Mouse (Mus musculus): ENCODE results near the gene Fnbp1.

Fnbp1 gene

DNA sequence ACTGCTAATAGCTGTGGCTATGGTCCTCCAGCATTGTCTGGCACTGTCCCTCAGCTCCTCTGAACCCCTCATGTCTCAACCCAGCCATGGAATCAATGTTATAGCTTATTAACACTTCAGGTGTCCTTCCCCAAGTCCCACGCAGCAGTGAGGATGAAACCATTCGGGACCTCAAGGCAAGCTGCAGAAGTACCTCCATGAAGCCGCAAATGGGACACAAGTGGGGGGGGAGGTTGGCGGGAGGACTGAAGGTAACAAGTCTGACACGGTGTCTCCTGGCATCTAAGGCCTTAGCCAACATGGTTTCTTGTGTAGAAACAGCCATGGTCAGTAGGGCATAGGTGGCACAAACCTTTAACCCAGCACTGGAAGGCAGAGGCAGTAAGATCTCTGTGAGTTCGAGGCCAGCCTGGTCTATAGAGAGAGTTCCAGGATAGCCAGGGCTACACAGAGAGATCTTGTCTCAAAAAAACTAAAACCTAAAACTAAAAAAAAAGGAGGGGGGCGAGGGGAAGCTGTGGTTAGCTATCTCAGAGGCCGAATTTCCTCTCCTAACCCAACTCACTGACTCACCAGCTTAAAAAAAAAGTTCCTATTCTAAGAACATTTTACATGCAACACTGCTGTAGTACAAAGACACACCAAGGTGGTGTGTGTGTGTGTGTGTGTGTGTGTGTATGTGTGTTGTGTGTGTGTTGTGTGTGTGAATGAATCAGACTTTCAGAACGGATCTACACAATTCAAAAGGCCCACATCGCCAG is 79.8 kb downstream of the Fnbp1 start:
- no peak for DNase-seq

GRCm38 (mm10) chr2:31060787-31061730 is 80.7 kb downstream of the Fnbp1 start:
- DNase-seq: no peak

DNA sequence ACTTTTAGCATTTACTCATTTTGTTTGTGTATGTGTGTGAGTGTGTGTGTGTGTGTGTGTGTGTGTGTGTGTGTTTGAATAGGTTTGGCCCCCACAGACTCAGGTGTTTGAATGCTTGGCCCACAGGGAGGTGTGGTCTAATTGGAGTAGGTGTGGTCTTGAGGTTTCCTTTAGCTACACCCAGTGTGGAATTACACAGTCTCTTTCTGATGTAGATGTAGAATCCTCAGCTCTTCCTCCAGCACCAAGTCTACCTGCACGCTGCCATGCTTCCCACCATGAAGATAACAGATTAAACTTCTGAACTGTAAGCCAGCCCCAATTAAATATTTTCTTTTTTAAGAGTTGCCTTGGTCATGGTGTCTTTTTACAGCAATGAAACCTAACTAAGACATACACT is 81.5 kb downstream of the Fnbp1 start:
- DNase-seq: no peak

DNA sequence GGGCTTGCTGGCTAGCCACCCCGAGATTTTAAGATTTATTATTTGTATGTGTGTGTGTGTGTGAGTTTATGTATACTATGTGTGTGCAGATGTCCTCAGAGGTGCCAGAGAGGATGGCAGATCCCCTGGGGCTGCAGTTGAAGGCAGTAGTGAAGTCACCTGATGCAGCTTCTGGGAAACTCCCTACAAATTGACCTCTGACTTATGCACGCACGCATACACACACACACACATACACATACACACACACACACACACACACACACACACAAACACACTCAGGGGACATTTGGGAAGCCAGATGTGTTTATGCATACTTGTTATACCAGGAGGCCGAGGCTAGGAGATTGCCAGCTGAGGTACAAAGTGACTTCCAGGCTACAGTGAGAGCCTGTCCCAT is 83.4 kb downstream of the Fnbp1 start:
- DNase-seq: no peak

DNA sequence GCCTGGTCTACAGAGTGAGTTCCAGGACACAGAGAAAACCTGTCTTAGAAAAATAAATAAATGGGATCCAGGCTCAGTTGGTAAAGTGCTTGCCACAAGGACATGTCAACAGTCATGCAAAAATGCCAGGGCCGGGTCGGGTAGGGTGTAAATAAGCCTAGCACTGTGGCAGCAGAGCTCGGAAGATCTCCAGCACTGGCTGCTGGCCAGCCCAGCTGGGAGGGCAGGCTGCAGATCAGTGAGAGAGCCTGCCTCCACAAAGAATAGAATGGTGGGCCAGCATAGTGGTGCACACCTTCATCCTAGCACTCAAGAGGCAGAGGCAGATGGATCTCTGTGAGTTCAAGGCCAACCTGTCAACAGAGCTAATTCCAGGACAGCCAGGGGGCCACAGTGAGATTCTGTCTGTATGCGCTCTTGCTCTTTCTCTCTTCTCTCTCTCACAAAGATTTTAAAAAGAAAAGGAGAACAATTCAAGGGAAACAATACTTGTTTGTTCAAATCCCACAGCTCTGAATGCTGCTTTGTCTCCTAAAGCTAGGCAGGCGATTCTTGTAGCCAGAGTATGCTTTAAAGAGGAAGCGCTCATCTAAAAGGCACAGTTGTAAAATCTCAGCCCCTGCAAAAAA is 84.1 kb downstream of the Fnbp1 start:
- peak; percentile 66 for DNase-seq

GRCm38 (mm10) chr2:31056070-31056469 is 85.7 kb downstream of the Fnbp1 start:
- no peak for DNase-seq

- DNase-seq: no peak
These were observed 87.9 kb downstream of the Fnbp1 start for GRCm38 (mm10) chr2:31053851-31054340.

DNA sequence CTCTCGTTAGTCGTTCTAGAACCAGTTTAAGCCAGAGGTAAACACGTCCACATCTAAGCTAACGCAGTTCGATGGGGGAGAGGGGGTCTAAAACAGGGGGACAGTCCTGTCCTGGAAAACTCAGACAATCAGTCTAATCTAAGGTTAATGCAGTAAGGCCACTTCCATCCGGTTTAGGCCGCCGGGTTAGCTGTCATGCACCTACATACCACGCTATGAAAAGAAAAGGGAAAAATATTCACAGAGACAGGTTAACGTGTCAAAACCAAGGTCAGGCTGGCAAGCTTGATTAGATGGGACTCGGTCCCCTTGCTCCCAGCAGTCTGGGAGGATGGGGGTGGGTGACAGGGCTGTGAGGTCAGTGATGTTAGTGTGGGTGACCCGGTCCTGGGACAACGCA is 88.4 kb downstream of the Fnbp1 start:
- DNase-seq: no peak

DNA sequence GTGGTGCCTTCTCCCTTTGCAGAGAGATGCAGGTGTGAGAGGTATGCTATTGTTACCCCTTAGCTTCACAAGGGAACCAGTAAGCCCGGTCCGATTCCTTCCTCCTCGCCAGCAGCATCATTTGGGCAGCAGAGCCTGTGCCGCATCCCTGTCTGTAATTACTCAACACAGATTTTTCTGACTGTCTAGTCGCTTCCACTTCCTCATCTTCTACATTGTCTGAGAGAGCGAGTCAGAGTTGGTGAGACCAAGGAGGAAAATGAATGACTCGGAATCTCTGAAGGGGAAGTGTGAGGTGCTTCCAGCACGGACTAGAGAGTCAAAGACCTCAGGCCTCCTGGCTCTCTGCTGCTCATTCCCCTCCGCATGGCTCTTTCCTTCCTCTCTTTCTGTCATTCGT is 89.4 kb downstream of the Fnbp1 start:
- DNase-seq: peak; percentile 54

GRCm38 (mm10) chr2:31048037-31048436 is 93.8 kb downstream of the Fnbp1 start:
- DNase-seq: no peak

DNA sequence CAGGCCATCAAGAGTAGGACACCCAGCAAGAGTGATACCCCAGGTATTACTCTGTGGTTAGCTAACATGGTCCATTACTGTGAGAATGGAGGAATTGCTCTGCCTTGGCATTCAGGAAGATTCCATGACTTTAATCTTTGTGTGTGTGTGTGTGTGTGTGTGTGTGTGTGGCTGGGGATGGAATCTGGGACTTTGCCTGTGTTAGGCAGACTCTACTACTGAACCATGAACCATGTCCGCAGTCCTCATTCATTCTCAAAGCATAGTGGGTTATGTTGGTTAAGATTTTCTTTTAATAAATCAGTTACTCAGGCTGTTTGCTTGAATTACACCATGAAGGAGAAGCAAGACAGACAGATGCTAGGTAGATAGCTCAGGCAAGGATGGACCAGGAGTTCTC is 98.0 kb downstream of the Fnbp1 start:
- no peak for DNase-seq

DNA sequence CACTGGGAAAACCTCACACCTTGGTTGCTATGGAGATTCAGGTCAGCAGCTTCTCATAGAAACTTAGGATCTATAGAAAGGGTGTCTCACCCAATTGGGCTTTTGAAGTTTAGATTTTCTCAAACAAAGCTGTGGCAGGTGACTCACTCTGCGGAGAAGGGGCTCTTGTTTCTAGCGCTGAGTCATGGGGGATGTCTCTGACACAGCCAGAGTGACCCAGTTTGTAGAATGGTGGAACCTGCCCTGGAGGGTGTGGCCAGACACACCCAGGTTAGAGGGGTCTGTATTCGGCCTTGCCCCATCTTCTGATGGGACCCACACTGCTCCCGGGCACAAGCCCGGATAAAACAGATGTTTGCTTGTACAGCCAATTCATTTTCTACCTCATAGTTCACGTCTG is 98.9 kb downstream of the Fnbp1 start:
- no peak for DNase-seq

DNA sequence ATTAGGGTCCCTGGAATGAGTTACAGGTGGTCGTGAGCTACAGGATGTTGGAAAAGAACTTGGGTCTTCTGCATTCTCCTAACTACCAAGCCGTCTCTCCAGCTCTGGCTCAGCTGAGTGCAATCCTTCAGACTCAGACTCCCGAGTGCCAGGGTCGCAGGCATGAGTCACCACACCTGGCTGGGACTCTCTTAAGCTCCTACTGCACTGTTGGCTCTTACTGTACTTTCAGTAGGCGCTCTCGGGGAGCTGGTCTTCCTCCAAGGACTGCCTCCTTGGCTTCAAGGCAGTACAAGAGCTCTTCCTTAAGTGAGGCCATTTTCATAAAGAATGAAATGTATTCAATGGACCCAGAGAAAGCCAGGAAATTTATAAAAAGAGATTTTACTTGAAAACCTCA is 100.4 kb downstream of the Fnbp1 start:
- DNase-seq: no peak

DNA sequence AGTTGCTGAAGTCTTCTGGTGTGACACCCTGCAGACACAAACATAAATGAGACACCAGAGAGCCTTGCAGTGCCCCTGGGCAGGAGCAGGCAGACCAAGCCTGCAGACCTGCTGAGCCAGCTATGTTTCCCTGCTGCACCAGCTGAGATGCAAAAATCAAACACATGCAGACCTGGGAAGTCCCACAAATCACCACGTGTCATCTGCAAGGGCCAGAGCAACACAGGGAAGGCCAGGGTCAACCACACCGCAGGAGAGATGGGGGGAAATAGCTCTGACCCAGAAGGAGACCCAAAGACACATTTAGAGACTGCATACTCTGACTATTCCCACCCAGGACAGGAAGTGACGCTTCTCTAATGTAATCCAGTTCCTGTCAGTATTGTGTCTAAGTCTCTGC is 101.3 kb downstream of the Fnbp1 start:
- no peak for DNase-seq

DNA sequence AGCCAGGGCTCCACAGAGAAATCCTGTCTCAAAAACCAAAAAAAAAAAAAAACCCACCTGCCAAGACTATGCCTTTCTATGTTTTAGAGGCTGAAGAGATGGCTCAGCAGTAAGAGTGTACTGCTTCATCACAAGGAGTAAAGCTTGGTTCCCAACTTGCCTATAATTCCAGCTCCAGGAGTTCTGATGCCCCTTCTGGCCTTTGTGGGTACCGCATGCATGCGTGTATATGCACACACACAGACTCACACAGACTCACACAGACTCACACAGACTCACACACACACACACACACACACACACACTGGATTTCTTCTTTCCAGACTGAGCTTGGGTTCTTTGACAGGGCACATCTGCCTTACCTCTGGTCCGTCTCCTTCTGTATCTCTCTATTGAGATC is 101.8 kb downstream of the Fnbp1 start:
- DNase-seq: no peak

- no peak for DNase-seq
These were observed 105.0 kb downstream of the Fnbp1 start for GRCm38 (mm10) chr2:31036811-31037210.

- DNase-seq: no peak
These were observed 109.8 kb downstream of the Fnbp1 start for GRCm38 (mm10) chr2:31031972-31032371.

DNA sequence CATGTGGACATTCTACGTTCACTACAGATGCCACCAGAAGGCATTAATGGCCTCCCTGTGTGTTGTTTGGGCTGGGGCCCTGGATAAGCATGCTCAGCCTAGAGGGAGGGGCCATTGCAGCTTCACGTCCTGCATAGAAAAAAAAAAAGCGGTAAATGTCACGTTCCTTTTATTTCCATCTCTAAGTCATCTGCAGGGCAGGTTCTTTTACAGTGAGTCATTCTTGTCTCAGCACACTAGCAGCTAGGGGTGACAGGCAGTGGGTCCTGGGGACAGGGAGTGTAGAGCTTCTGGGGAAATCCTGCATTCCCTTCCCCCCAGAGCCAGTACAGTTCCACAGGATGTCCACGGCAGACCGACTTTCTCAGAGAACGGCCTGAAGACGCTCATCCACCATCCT is 115.2 kb downstream of the Fnbp1 start:
- no peak for DNase-seq

- no peak for DNase-seq
These were observed 116.3 kb downstream of the Fnbp1 start for GRCm38 (mm10) chr2:31025458-31025857.

DNA sequence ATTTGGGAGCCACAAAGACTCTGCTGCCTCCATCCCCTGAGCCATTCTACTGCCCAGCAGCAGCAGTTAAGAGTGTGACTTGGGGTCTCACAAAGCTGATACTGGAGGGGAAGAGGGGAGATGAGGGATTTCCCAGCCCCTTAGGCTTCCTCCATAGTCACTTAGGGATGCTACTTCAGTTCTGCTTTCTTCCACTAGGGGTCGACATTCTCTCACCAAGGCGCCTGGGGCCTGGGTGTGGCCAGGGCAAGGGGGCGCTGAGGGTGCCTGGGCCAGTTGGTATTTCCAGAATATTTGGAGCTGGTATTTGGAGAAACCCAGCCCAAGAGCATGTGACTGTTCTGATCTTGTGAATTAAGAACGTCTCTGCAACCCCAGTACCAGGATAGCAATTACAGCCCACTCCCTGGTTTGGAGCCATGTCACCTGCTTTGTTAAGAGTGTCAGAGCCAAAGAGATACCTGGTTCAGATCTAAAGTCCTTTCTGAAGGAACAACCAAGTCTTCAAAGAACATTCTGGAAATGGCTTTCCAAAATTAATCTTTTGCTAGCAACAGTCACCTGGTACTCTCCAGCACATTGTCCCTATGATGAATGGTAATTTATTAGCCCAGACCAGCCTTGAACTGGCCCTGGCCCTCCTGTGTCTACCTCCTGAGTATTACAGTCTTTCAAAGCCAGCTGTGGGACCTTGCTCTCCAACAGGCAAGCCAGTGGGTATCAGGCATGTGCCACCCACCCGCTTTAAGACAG is 117.0 kb downstream of the Fnbp1 start:
- peak; percentile 53 for DNase-seq

DNA sequence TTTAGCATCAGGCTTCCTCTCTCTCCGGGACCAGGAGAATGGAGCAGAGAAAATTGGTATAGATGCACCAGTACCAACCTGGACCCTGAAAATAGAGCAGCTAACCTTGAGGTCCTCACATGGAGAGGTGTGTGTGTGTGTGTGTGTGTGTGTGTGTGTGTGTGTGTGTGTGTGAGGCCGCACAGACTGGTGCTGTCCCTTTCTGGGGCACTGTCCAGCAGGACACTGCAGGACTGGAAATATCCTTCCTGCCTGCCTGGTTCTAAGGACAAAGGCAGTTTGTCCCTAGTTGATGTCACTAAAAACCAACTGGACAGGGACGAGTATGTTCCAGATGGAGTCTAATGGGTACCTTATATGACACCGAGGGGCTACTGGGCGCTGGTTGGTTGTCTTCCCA is 117.9 kb downstream of the Fnbp1 start:
- no peak for DNase-seq

GRCm38 (mm10) chr2:31020202-31020601 is 121.6 kb downstream of the Fnbp1 start:
- DNase-seq: no peak

DNA sequence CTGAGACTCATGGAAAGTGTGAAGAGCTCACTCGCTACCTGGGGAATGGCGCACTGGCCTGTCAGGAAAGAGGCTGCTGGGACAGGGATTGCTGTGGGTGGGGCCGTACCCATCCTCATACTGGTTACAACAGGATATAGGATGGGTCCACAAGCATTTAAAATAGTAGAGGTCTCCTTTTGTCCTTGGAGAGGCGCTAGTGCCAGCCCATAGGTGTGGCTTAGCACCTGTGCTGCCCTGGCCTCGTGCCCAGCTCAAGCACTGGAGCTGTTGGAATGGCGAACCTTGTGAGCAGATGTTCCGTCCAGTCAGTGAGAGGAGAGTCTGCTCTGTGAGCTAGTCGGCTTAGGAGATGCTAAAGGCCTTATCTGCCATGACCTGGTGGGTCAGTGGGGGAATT is 122.8 kb downstream of the Fnbp1 start:
- DNase-seq: no peak
